Mouse (Mus musculus) spleen, adult 2 months (tissue): Measurements from ENCODE around the gene Mipol1. TPM values are rescaled to one million over a fixed set of nuclear protein-coding genes. Genes with fewer than 3 reads are reported as not detected.

Experiments
- DNase-seq, 2 experiments: peaks; one replicate each; pipeline versions ENCODE4 v3.0.0 to v3.0.0-alpha.2; 2012 to 2021; ENCODE audit warnings: low spot score in 2 of 2, low read depth in 1 of 2
- H3K27ac ChIP-seq: fragments of 200-500 bp; 2 replicates; pipeline ENCODE4 v1.5.1; 2012; ENCODE audit warnings: low read length, inconsistent platforms; ENCODE audit not compliant: insufficient read depth
- H3K27me3 ChIP-seq: fragments of 200-500 bp; 2 replicates; pipeline ENCODE4 v1.6.1; 2012; ENCODE audit warnings: mild to moderate bottlenecking, moderate library complexity, low read length, inconsistent platforms; ENCODE audit not compliant: control insufficient read depth, insufficient read depth
- H3K36me3 ChIP-seq: fragments of 200-500 bp; 2 replicates; pipeline ENCODE4 v1.6.1; 2012; ENCODE audit warnings: mild to moderate bottlenecking, low read length, inconsistent platforms; ENCODE audit not compliant: control insufficient read depth, insufficient read depth
- H3K4me1 ChIP-seq: fragments of 200-500 bp; 2 replicates; pipeline ENCODE4 v1.6.1; 2011; ENCODE audit warnings: inconsistent platforms; ENCODE audit not compliant: control insufficient read depth, insufficient read depth, insufficient read length
- H3K4me3 ChIP-seq: fragments of 200-500 bp; 2 replicates; pipeline ENCODE4 v1.5.1; 2011; ENCODE audit warnings: mild to moderate bottlenecking, inconsistent platforms; ENCODE audit not compliant: insufficient read depth, insufficient read length; ENCODE audit errors: extremely low read depth
- CTCF ChIP-seq: fragments of 200-500 bp; IDR thresholded peaks from 2 replicates; pipeline ENCODE4 v1.5.1; 2011; ENCODE audit warnings: mild to moderate bottlenecking, inconsistent platforms; ENCODE audit not compliant: insufficient read depth, insufficient read length, insufficient replicate concordance; ENCODE audit errors: extremely low read depth
- POLR2A ChIP-seq: fragments of 200-500 bp; IDR thresholded peaks from 2 replicates; pipeline ENCODE4 v1.6.1; 2011; ENCODE audit warnings: low read depth, low read length, inconsistent platforms
- WGBS: fragments of 180-500 bp; shearing (Covaris S2); methylation state at CpG from one replicate; pipeline ENCODE4 v1.1.7; 2018; 5-methylcytosine and 5-hydroxymethylcytosine counted together
- polyA plus RNA-seq: library from polyadenylated mRNA; depleted of rRNA; stranded (reverse); fragments of >200 nt; gene quantifications from 2 replicates; pipeline ENCODE4 v1.2.3, GENCODE M21; 2012

Mipol1 gene
- polyA plus RNA-seq, 1 experiment: 0.60 TPM

GRCm38 (mm10) chr12:57307748-57308147 is 77.5 kb downstream of the Mipol1 start:
- Histone ChIP-seq H3K27me3 (no peaks in the 10 kb centered on the region), H3K4me3 (no peak overlapping the region), H3K36me3 (peaks cover 2% of the 10 kb centered on the region; the same call in 1 of the 2 replicates), H3K4me1 (no peaks in the 10 kb centered on the region), H3K27ac (no peak overlapping the region)
- DNase-seq: no peak
- TF ChIP-seq POLR2A (no peak), CTCF (no peak)
- 92% methylated on average over 1 of the region's 1 CpGs for WGBS

GRCm38 (mm10) chr12:57339053-57339452 is 108.8 kb downstream of the Mipol1 start:
- Histone ChIP-seq H3K4me1 (no peaks in the 10 kb centered on the region), H3K27ac (no peak overlapping the region), H3K36me3 (no peaks in the 10 kb centered on the region), H3K27me3 (no peaks in the 10 kb centered on the region), H3K4me3 (no peak overlapping the region)
- WGBS: 76% methylated on average over 1 of the region's 1 CpGs
- no peak for TF ChIP-seq POLR2A
- no peak for DNase-seq

GRCm38 (mm10) chr12:57340111-57340510 is 109.9 kb downstream of the Mipol1 start:
- no peaks in the 10 kb centered on the region for H3K27me3 ChIP-seq
- WGBS: 91% methylated on average over 2 of the region's 2 CpGs
- H3K4me3 ChIP-seq: no peak overlapping the region
- TF ChIP-seq POLR2A (no peak), CTCF (no peak)
- H3K36me3 ChIP-seq: no peaks in the 10 kb centered on the region
- no peaks in the 10 kb centered on the region for H3K4me1 ChIP-seq
- no peak overlapping the region for H3K27ac ChIP-seq
- no peak for DNase-seq

GRCm38 (mm10) chr12:57362732-57363131 is 132.5 kb downstream of the Mipol1 start:
- 87% methylated on average over 2 of the region's 2 CpGs for WGBS
- TF ChIP-seq POLR2A (no peak), CTCF (no peak)
- Histone ChIP-seq H3K27me3 (no peaks in the 10 kb centered on the region), H3K4me3 (no peak overlapping the region), H3K27ac (no peak overlapping the region), H3K4me1 (no peaks in the 10 kb centered on the region), H3K36me3 (no peaks in the 10 kb centered on the region)
- no peak for DNase-seq

- H3K27ac ChIP-seq: no peak overlapping the region
- TF ChIP-seq POLR2A (no peak), CTCF (no peak)
- WGBS: 92% methylated on average over 7 of the region's 7 CpGs
- H3K4me3 ChIP-seq: no peak overlapping the region
- DNase-seq: no peak
- no peaks in the 10 kb centered on the region for H3K27me3 ChIP-seq
- no peaks in the 10 kb centered on the region for H3K36me3 ChIP-seq
- no peaks in the 10 kb centered on the region for H3K4me1 ChIP-seq
Measured at GRCm38 (mm10) chr12:57364027-57364426, 133.8 kb downstream of the Mipol1 start.

GRCm38 (mm10) chr12:57371790-57372547 is 141.7 kb downstream of the Mipol1 start:
- Histone ChIP-seq H3K4me3 (no peak overlapping the region), H3K36me3 (no peaks in the 10 kb centered on the region), H3K27ac (no peak overlapping the region), H3K4me1 (no peaks in the 10 kb centered on the region), H3K27me3 (no peaks in the 10 kb centered on the region)
- no peak for DNase-seq
- 83% methylated on average over 3 of the region's 3 CpGs for WGBS
- no peak for TF ChIP-seq CTCF

- DNase-seq: no peak
- no peaks in the 10 kb centered on the region for H3K27me3 ChIP-seq
- 90% methylated on average over 6 of the region's 6 CpGs for WGBS
- no peaks in the 10 kb centered on the region for H3K4me1 ChIP-seq
- H3K27ac ChIP-seq: no peak overlapping the region
- H3K36me3 ChIP-seq: no peaks in the 10 kb centered on the region
- no peak overlapping the region for H3K4me3 ChIP-seq
- TF ChIP-seq POLR2A (no peak), CTCF (no peak)
Measured at GRCm38 (mm10) chr12:57382797-57383196, 152.6 kb downstream of the Mipol1 start.
